Mouse (Mus musculus) limb, embryonic 11.5 days (tissue): Measurements from ENCODE around the gene Ehd1. TPM values are rescaled to one million over a fixed set of nuclear protein-coding genes. Genes with fewer than 3 reads are reported as not detected.

Experiments used
- ATAC-seq: fragments of 200-750 bp; cut with Nextera tagmentation; 2 replicates; pipeline ENCODE4 v1.8.0; 2017; ENCODE audit warnings: low read depth; ENCODE audit not compliant: insufficient number of reproducible peaks, low FRiP score, low TSS enrichment
- DNase-seq: peaks from one replicate; pipeline ENCODE4 v3.0.0-alpha.2; 2015; ENCODE audit warnings: low spot score
- H3K27ac ChIP-seq: fragments of 300-500 bp; sonication (generic); replicated peaks from 2 replicates; pipeline ENCODE4 v1.5.1; 2014; ENCODE audit warnings: low read depth, mild to moderate bottlenecking, low read length
- H3K27me3 ChIP-seq: fragments of 300-500 bp; sonication (generic); 2 replicates; pipeline ENCODE4 v1.6.1; 2014; ENCODE audit warnings: mild to moderate bottlenecking, low read length, mixed read lengths; ENCODE audit not compliant: control insufficient read depth, insufficient read depth
- H3K36me3 ChIP-seq: fragments of 300-500 bp; sonication (generic); 2 replicates; pipeline ENCODE4 v1.6.1; 2014; ENCODE audit warnings: mild to moderate bottlenecking, low read length, moderate library complexity, mixed read lengths; ENCODE audit not compliant: control insufficient read depth, insufficient read depth
- H3K4me1 ChIP-seq: fragments of 300-500 bp; sonication (generic); 2 replicates; pipeline ENCODE4 v1.6.1; 2014; ENCODE audit warnings: low read length, mixed read lengths; ENCODE audit not compliant: control insufficient read depth, insufficient read depth
- H3K4me2 ChIP-seq: fragments of 300-500 bp; sonication (generic); 2 replicates; pipeline ENCODE4 v1.6.1; 2014; ENCODE audit warnings: low read depth, mild to moderate bottlenecking, moderate library complexity; ENCODE audit not compliant: severe bottlenecking
- H3K4me3 ChIP-seq: fragments of 300-500 bp; sonication (generic); 2 replicates; pipeline ENCODE4 v1.5.1; 2014; ENCODE audit warnings: low read depth, low read length
- H3K9ac ChIP-seq: fragments of 300-500 bp; sonication (generic); 2 replicates; pipeline ENCODE4 v1.6.1; 2014; ENCODE audit warnings: mild to moderate bottlenecking, low read length
- H3K9me3 ChIP-seq: fragments of 300-500 bp; sonication (generic); 2 replicates; pipeline ENCODE4 v1.6.1; 2016; ENCODE audit warnings: low read length; ENCODE audit not compliant: control insufficient read depth
- WGBS: fragments of 180-500 bp; shearing (Covaris S2); extraction: QIAGEN DNeasy Blood & Tissue Kit; methylation state at CpG from one replicate; pipeline ENCODE4 v1.1.7; 2014; 5-methylcytosine and 5-hydroxymethylcytosine counted together
- polyA plus RNA-seq: library from polyadenylated mRNA; unstranded; fragments of >200 nt; fragmentation: Nextera tagmentation; extraction: Ambion mirVana; gene quantifications from 2 replicates; pipeline ENCODE4 v1.2.1, GENCODE M21; 2014

Ehd1 gene
- polyA plus RNA-seq, 1 experiment from 2014 or later, result 56.1 TPM

DNA sequence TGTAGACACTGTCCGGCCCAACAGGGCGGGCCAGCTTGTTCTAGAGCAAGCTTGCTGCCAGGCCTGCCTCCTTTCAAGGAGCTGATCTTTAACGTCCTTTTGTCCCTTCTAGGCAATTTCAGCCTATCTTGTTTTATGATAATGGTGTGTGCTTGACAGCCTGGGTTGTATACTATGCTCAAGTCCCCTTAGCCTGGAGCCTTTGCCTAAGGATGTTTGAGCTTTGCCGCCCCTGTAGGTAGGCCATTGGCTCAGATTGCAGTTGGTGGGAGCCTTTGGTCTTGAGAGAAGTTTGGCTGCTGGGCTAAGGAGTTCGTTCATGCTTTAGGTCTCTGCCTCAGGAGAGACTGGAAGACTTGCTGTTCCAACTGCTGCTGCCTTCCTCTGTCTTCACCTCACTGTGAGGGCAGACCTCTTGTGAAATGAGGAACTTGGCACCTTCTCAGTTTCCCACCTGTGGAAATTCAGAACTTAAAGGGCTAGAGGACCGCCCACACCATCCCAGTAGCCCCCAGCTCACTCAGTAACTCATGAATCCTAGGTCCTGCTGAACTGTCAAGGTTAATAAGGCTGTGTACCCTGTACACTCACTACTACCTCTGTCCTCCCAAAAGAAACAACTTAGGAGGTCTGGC lies 2.0 kb downstream of the Ehd1 start:
- Histone ChIP-seq H3K36me3 (peaks cover 10% of the 10 kb centered on the region; the same call in 1 of the 2 replicates), H3K4me1 (peaks cover 20% of the 10 kb centered on the region), H3K27me3 (no peaks in the 10 kb centered on the region), H3K27ac (no peak overlapping the region), H3K9me3 (no peaks in the 10 kb centered on the region), H3K4me3 (peak overlapping the region; percentile 88), H3K9ac (peak overlapping the region; percentile 31; the same call in 1 of the 2 replicates), H3K4me2 (peak overlapping the region; percentile 61)
- WGBS, result 39% methylated on average over 6 of the region's 6 CpGs
- ATAC-seq, result no peak
- no peak for DNase-seq

DNA sequence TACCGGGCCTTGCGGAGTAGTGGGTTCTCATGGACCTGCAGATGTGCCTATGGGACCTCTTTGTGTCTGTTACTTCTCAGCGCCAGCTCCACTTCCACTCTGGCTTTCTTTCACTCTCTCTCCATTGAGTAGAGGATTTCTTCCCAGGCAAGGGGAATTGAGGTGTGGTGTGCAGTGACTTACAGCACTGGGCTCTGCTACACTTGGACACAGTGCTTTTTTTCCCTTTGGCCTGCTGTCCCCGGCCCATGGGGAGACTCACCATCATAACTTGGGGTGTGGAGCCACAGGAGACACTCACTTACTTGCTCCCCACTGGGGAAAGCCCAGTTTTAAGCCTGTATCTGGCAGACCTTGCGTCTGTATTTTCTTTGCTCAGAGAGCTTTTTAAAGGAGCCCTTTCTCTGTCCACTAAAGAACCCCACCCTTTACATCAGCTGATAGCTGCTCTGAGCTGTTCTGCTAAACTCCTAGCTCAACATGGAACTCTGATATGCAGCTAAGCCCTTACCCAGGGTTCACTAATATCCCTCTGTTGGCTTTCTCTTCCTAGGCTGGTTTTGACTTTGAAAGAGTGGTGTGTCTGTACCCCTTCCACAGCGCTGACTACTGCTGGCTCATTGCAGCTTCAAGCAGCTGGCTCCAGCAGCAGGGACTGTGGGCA lies 3.1 kb downstream of the Ehd1 start:
- peaks cover 10% of the 10 kb centered on the region; the same call in 1 of the 2 replicates for H3K36me3 ChIP-seq
- 90% methylated on average over 6 of the region's 6 CpGs for WGBS
- no peak overlapping the region for H3K27ac ChIP-seq

DNA sequence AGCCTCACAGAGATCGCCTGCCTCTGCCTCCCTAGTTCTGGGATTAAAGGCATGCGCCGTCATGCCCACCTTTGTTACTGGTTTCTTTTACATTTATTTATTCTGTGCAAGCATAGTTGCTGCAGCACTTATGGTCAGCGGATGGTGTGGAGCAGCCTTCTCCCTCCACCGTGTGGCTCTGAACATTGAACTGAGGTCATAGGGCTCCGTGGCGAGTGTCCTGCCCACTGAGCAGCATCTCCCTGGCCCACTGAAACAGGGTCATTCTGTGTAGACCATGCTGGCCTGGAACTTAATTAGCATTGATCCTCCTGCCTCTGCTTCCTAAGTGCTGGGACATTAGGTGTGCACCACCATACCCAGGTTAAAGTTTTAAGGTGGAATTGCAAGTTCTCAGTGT lies 4.0 kb downstream of the Ehd1 start:
- DNase-seq (no peak), ATAC-seq (no peak)
- Histone ChIP-seq H3K4me1 (peaks cover 19% of the 10 kb centered on the region), H3K36me3 (peaks cover 10% of the 10 kb centered on the region; the same call in 1 of the 2 replicates), H3K27me3 (no peaks in the 10 kb centered on the region), H3K9ac (no peak overlapping the region), H3K9me3 (no peaks in the 10 kb centered on the region), H3K4me3 (no peak overlapping the region), H3K27ac (no peak overlapping the region), H3K4me2 (no peak overlapping the region)
- 93% methylated on average over 7 of the region's 7 CpGs for WGBS

More for the DNA sequence above, 3.1 kb downstream of the Ehd1 start:
- Histone ChIP-seq H3K9me3 (no peaks in the 10 kb centered on the region), H3K4me1 (peaks cover 20% of the 10 kb centered on the region), H3K27me3 (no peaks in the 10 kb centered on the region), H3K4me2 (no peak overlapping the region; the same call in 1 of the 2 replicates), H3K4me3 (no peak overlapping the region), H3K9ac (no peak overlapping the region)
- ATAC-seq (no peak), DNase-seq (no peak)

DNA sequence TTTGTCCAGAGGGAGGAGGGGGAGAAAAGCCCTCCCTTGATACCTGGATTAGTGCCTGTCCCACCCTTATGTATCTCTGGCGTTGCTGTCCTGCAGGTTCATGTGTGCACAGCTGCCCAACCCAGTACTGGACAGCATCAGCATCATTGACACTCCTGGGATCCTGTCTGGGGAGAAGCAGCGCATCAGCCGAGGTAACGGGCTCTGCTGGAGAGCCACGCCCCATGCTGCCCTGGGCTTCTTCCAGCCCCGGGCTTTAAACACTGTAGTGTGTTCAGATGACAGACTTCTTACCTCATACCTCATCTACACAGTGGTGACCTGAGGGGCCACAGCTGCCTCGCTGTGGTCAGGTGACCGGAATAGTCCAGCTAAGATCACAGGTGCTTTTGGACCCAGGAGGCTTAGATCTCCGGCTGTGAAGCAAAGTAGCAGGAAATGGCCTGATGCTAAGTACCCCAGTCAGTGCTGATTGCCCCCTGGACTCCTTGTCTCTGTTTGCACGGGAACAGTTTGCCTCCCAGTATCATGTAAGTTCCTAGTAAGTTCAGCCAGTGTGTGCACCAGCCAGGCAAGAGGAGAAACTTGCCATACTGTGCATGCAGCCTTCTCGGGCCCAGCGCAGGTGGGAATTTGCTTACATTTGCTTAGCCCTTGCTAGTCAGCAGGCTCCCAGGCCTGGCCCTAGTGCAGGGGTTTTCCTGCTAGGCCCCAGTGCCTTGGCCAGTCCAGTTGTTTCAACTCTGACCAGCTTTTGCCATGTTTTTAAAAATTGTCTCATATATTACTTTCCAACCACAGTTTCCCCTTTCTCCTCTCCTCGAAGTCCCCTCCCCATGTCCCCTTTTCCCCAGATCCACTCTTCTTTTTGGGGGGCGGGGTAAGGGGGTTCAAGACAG lies 4.8 kb downstream of the Ehd1 start:
- Histone ChIP-seq H3K4me3 (no peak overlapping the region), H3K9me3 (no peaks in the 10 kb centered on the region), H3K36me3 (peaks cover 10% of the 10 kb centered on the region; the same call in 1 of the 2 replicates), H3K4me2 (no peak overlapping the region), H3K27ac (no peak overlapping the region), H3K27me3 (no peaks in the 10 kb centered on the region), H3K4me1 (peaks cover 17% of the 10 kb centered on the region), H3K9ac (no peak overlapping the region)
- no peak for ATAC-seq
- WGBS, result 84% methylated on average over 14 of the region's 14 CpGs
- DNase-seq, result no peak

DNA sequence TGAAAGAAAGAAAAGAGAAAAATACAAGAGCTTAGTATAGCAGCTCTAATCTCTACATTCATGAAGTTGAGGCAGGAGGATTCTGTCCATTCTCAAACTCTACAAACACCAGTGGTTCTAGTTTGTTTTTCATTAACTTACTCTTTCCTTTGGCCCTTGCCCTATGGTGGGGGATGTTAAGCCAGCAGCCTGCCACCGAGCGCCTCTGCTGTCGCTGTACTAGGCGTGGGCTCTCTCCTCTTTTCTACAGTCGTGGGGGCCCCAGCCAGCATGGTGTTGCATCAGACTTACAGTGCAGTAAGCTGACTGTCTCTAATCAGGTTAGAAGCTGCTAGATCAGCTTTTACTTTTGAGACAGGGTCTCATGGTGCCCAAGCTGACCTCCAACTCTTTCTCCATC lies 6.5 kb downstream of the Ehd1 start:
- no peak overlapping the region for H3K4me3 ChIP-seq
- WGBS, result 75% methylated on average over 5 of the region's 5 CpGs

DNA sequence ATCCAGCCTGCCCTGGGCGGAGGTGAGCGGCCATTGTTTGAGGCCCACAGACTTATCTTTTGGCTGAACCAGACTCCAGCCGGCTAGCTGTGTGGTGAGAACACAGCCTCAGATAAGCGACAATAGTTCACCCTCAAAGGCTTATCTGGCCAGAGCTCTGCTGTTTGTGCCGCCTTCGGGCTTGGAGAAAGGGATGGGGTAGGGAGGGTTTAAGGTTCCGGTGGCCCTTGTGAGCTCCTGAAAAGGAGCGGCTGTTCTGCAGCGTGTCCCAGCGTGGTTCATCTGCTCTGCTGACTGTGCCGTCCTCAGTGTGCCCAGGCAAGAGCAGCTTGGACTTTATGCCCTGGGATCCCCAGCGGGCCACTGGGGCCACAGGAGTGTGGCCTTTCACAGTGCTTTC lies 8.0 kb downstream of the Ehd1 start:
- H3K27ac ChIP-seq, result no peak overlapping the region
- no peak overlapping the region for H3K4me3 ChIP-seq
- H3K9ac ChIP-seq, result no peak overlapping the region
- no peaks in the 10 kb centered on the region for H3K9me3 ChIP-seq
- H3K27me3 ChIP-seq, result no peaks in the 10 kb centered on the region
- no peak overlapping the region for H3K4me2 ChIP-seq
- DNase-seq (no peak), ATAC-seq (no peak)
- peaks cover 15% of the 10 kb centered on the region for H3K36me3 ChIP-seq
- 0 out of 2 replicates have a peak, but pooled peaks cover 2% of the 10 kb centered on the region for H3K4me1 ChIP-seq
- WGBS, result 92% methylated on average over 12 of the region's 12 CpGs

More for the DNA sequence above, 6.5 kb downstream of the Ehd1 start:
- H3K4me2 ChIP-seq, result no peak overlapping the region
- H3K9ac ChIP-seq, result no peak overlapping the region
- H3K4me1 ChIP-seq, result peaks cover 13% of the 10 kb centered on the region
- no peaks in the 10 kb centered on the region for H3K27me3 ChIP-seq
- ATAC-seq (no peak), DNase-seq (no peak)
- peaks cover 13% of the 10 kb centered on the region; the same call in 1 of the 2 replicates for H3K36me3 ChIP-seq
- no peaks in the 10 kb centered on the region for H3K9me3 ChIP-seq
- no peak overlapping the region for H3K27ac ChIP-seq

DNA sequence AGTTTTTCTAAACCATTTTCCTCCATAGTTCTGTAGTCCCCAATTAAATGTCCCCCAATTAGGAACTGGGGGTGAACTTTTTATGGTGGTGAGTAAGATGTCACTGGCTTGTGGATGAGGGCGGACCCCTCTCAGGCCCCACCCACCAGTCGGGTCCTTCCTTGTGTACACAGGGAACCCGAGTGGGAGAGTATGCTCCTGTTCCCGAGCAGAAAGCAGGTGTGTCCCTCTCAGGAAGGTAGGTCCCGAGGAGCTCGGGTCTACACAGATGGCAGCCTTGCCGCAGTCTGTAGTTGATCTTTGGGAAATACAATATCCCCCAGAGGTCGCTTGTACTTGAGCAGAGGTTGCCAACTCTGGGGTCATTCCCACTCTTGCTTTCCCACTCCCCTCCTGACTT lies 8.7 kb downstream of the Ehd1 start:
- H3K4me1 ChIP-seq, result 0 out of 2 replicates have a peak, but pooled peaks cover 2% of the 10 kb centered on the region
- no peak for DNase-seq
- no peaks in the 10 kb centered on the region for H3K27me3 ChIP-seq
- H3K4me3 ChIP-seq, result no peak overlapping the region
- H3K27ac ChIP-seq, result no peak overlapping the region
- no peaks in the 10 kb centered on the region for H3K9me3 ChIP-seq
- WGBS, result 77% methylated on average over 8 of the region's 8 CpGs
- H3K9ac ChIP-seq, result no peak overlapping the region
- no peak for ATAC-seq
- peaks cover 17% of the 10 kb centered on the region for H3K36me3 ChIP-seq
- H3K4me2 ChIP-seq, result no peak overlapping the region
